Mouse (Mus musculus) megakaryocyte, embryonic 14.5 days (primary cell): ENCODE results near the gene Tas2r129.

Source experiments
- FLI1 ChIP-seq: IDR thresholded peaks from 2 replicates; pipeline ENCODE4 v1.6.1; 2012; ENCODE audit warnings: low read length, inconsistent platforms, mixed read lengths
- GATA1 ChIP-seq: IDR thresholded peaks from 3 replicates; pipeline ENCODE4 v1.6.1; 2012; ENCODE audit warnings: mixed read lengths, low read length, inconsistent platforms, borderline replicate concordance

- TF ChIP-seq GATA1 (no peak), FLI1 (no peak)
These were observed 30.0 kb downstream of the Tas2r129 start, which contains the start of gene Tas2r109 for GRCm38 (mm10) chr6:132980865-132981264.
